ENCODE assay signal across 12 mouse cellular contexts in genomic region chr2:140666846-140667245, GRCm38 (mm10). TPM values are rescaled to one million over a fixed set of nuclear protein-coding genes. Genes with fewer than 3 reads are reported as not detected.
DNase-seq lines count a peak whose midpoint lies in the region; ATAC-seq and TF ChIP-seq lines count a peak whose summit lies in the region.
"Had no signal": no experiment of that assay in that cellular context is flagged by ENCODE, and none has a peak within 500 bp of the region (broad histone marks: within the 10 kb centered on the region; RNA-seq: fewer than 3 reads in every experiment).

No protein-coding gene starts in this region.

- ATAC-seq in heart, embryonic 16.5 days (replicated peaks; ENCODE audit: extremely low read depth, insufficient read depth, low FRiP score) = no peak
- ATAC-seq in embryonic facial prominence, embryonic 12.5 days (ENCODE audit: insufficient number of reproducible peaks, insufficient read depth, low FRiP score, low TSS enrichment) = no peak
- no peak for ATAC-seq in hindbrain, embryonic 11.5 days (ENCODE audit: low FRiP score)
- no peak for ATAC-seq in midbrain, embryonic 14.5 days (ENCODE audit: low FRiP score, low TSS enrichment)
- ATAC-seq in liver, postnatal 0 days = no peak

- 0 out of 2 replicates have a peak, but pooled peaks cover 2% of the 10 kb centered on the region for H3K4me1 ChIP-seq in heart, embryonic 16.5 days (ENCODE audit: control insufficient read depth, insufficient read depth, low read length)
- H3K4me1 ChIP-seq in heart, adult 2 months (ENCODE audit: control insufficient read depth, insufficient read depth, low read length) = peaks cover 2% of the 10 kb centered on the region; the same call in 1 of the 2 replicates
- H3K4me1 ChIP-seq in embryonic facial prominence, embryonic 12.5 days = peaks cover 17% of the 10 kb centered on the region
- peaks cover 2% of the 10 kb centered on the region; the same call in 1 of the 2 replicates for H3K4me1 ChIP-seq in hindbrain, embryonic 11.5 days (replicated peaks; ENCODE audit: control insufficient read depth, insufficient read depth, low read length)
- peaks cover 30% of the 10 kb centered on the region for H3K4me1 ChIP-seq in midbrain, embryonic 14.5 days (ENCODE audit: control insufficient read depth, insufficient read depth, low read length)
- H3K4me1 ChIP-seq in liver, postnatal 0 days (ENCODE audit: insufficient read depth) = peaks cover 3% of the 10 kb centered on the region; the same call in 1 of the 2 replicates

- H3K4me3 ChIP-seq in heart, embryonic 16.5 days (ENCODE audit: low read length) = no peak overlapping the region
- no peak overlapping the region for H3K4me3 ChIP-seq in heart, adult 2 months
- H3K4me3 ChIP-seq in embryonic facial prominence, embryonic 12.5 days = peak overlapping the region; percentile 46
- H3K4me3 ChIP-seq in hindbrain, embryonic 11.5 days (ENCODE audit: low read depth, low read length) = no peak overlapping the region
- peak overlapping the region; percentile 70 for H3K4me3 ChIP-seq in midbrain, embryonic 14.5 days (replicated peaks; ENCODE audit: low read depth, low read length)
- H3K4me3 ChIP-seq in liver, postnatal 0 days (ENCODE audit: low read depth, low read length) = no peak overlapping the region
- H3K4me3 ChIP-seq: erythroblast, embryonic 14.5 days had no signal

- 48% methylated on average over 7 of the region's 7 CpGs for WGBS in heart, embryonic 16.5 days
- WGBS in heart, adult 2 months = 48% methylated on average over 7 of the region's 7 CpGs
- WGBS in embryonic facial prominence, embryonic 12.5 days = 7% methylated on average over 7 of the region's 7 CpGs
- 23% methylated on average over 7 of the region's 7 CpGs for WGBS in hindbrain, embryonic 11.5 days
- WGBS in midbrain, embryonic 14.5 days = 15% methylated on average over 7 of the region's 7 CpGs
- whole genome bisulfite sequencing in liver, postnatal 0 days (ENCODE audit: insufficient replicate concordance) = 43% methylated on average over 7 of the region's 7 CpGs

- no peaks in the 10 kb centered on the region for H3K9me3 ChIP-seq in heart, embryonic 16.5 days (replicated peaks; ENCODE audit: control insufficient read depth, low read length)
- H3K9me3 ChIP-seq in embryonic facial prominence, embryonic 12.5 days = no peaks in the 10 kb centered on the region
- H3K9me3 ChIP-seq in hindbrain, embryonic 11.5 days (ENCODE audit: control insufficient read depth, low read length) = no peaks in the 10 kb centered on the region
- H3K9me3 ChIP-seq in midbrain, embryonic 14.5 days (ENCODE audit: control insufficient read depth, low read length) = no peaks in the 10 kb centered on the region
- H3K9me3 ChIP-seq in liver, postnatal 0 days (ENCODE audit: low read length) = no peaks in the 10 kb centered on the region

- H3K9ac ChIP-seq in heart, embryonic 16.5 days (ENCODE audit: low read length) = no peak overlapping the region
- H3K9ac ChIP-seq in heart, adult 2 months (ENCODE audit: low read depth, low read length) = no peak overlapping the region
- peak overlapping the region; percentile 44; the same call in 1 of the 2 replicates for H3K9ac ChIP-seq in embryonic facial prominence, embryonic 12.5 days
- H3K9ac ChIP-seq in hindbrain, embryonic 11.5 days (ENCODE audit: low read depth, low read length) = no peak overlapping the region
- peak overlapping the region; percentile 49; the same call in 1 of the 2 replicates for H3K9ac ChIP-seq in midbrain, embryonic 14.5 days (replicated peaks; ENCODE audit: low read length)
- H3K9ac ChIP-seq in liver, postnatal 0 days (replicated peaks) = no peak overlapping the region

- no peaks in the 10 kb centered on the region for H3K27me3 ChIP-seq in heart, embryonic 16.5 days (ENCODE audit: control insufficient read depth, insufficient read depth, low read length)
- H3K27me3 ChIP-seq in heart, adult 2 months (ENCODE audit: control insufficient read depth, insufficient read depth, low read length) = no peaks in the 10 kb centered on the region
- H3K27me3 ChIP-seq in embryonic facial prominence, embryonic 12.5 days = no peaks in the 10 kb centered on the region
- H3K27me3 ChIP-seq in hindbrain, embryonic 11.5 days (ENCODE audit: control insufficient read depth, insufficient read depth, low read length) = no peaks in the 10 kb centered on the region
- H3K27me3 ChIP-seq in midbrain, embryonic 14.5 days (ENCODE audit: control insufficient read depth, insufficient read depth, low read length) = no peaks in the 10 kb centered on the region
- H3K27me3 ChIP-seq in liver, postnatal 0 days (ENCODE audit: insufficient read depth, low read length) = no peaks in the 10 kb centered on the region

- H3K79me2 ChIP-seq in heart, adult 2 months (replicated peaks; ENCODE audit: control insufficient read depth, insufficient read depth, low read length) = no peaks in the 10 kb centered on the region

- peak overlapping the region; percentile 56; the same call in 1 of the 2 replicates for H3K4me2 ChIP-seq in heart, embryonic 16.5 days (ENCODE audit: low read depth, low read length)
- H3K4me2 ChIP-seq in embryonic facial prominence, embryonic 12.5 days (replicated peaks) = peak overlapping the region; percentile 57
- H3K4me2 ChIP-seq in hindbrain, embryonic 11.5 days (replicated peaks; ENCODE audit: low read depth, low read length) = peak overlapping the region; percentile 37; the same call in 1 of the 2 replicates
- H3K4me2 ChIP-seq in midbrain, embryonic 14.5 days (ENCODE audit: low read length) = peak overlapping the region; percentile 55
- H3K4me2 ChIP-seq in liver, postnatal 0 days (ENCODE audit: low read depth, low read length) = no peak overlapping the region

- intact Hi-C loops in heart, adult 2 months (cut with DNase I) = loop anchor here (10.0 kb wide), 1 partner anchor 1588 kb away; no protein-coding TSS in a partner anchor

- H3K36me3 ChIP-seq in heart, embryonic 16.5 days (ENCODE audit: control insufficient read depth, insufficient read depth) = 0 out of 2 replicates have a peak, but pooled peaks cover 3% of the 10 kb centered on the region
- H3K36me3 ChIP-seq in heart, adult 2 months (ENCODE audit: control insufficient read depth, insufficient read depth, low read length) = no peaks in the 10 kb centered on the region
- peaks cover 6% of the 10 kb centered on the region; the same call in 1 of the 2 replicates for H3K36me3 ChIP-seq in embryonic facial prominence, embryonic 12.5 days
- no peaks in the 10 kb centered on the region for H3K36me3 ChIP-seq in hindbrain, embryonic 11.5 days (ENCODE audit: control insufficient read depth, insufficient read depth, low read length)
- H3K36me3 ChIP-seq in midbrain, embryonic 14.5 days (ENCODE audit: control insufficient read depth, insufficient read depth, low read length) = peaks cover 8% of the 10 kb centered on the region; the same call in 1 of the 2 replicates
- H3K36me3 ChIP-seq in liver, postnatal 0 days (replicated peaks; ENCODE audit: insufficient read depth, low read length) = no peaks in the 10 kb centered on the region

- no peak for TF ChIP-seq POLR2A in heart, adult 2 months (IDR thresholded peaks at IDR 0.05; ENCODE audit: insufficient read depth, low read depth, low read length)

- no peak for TF ChIP-seq CTCF in heart, adult 2 months (IDR thresholded peaks at IDR 0.05)
- no peak for TF ChIP-seq CTCF in liver, postnatal 0 days (IDR thresholded peaks at IDR 0.05; ENCODE audit: low read depth)

- no peak for DNase-seq in heart, adult 2 months
- DNase-seq in hindbrain, embryonic 11.5 days (ENCODE audit: low spot score) = peak; percentile 18
- peak; percentile 40 for DNase-seq in midbrain, embryonic 14.5 days
- no peak for DNase-seq in adrenal gland, postnatal 36 days
- DNase-seq in liver, postnatal 0 days = no peak
- DNase-seq in ovary, adult 18-20 months (ENCODE audit: low spot score) = no peak
- DNase-seq: layer of hippocampus, adult 9-11 months; lung, postnatal 10 days had no signal

- no peak overlapping the region for H3K27ac ChIP-seq in heart, embryonic 16.5 days (ENCODE audit: low read length)
- H3K27ac ChIP-seq in heart, adult 2 months = no peak overlapping the region
- H3K27ac ChIP-seq in embryonic facial prominence, embryonic 12.5 days = peak overlapping the region; percentile 67
- no peak overlapping the region for H3K27ac ChIP-seq in hindbrain, embryonic 11.5 days (ENCODE audit: low read depth, low read length)
- H3K27ac ChIP-seq in midbrain, embryonic 14.5 days (replicated peaks; ENCODE audit: low read depth, low read length) = no peak overlapping the region
- H3K27ac ChIP-seq in liver, postnatal 0 days (ENCODE audit: low read depth) = no peak overlapping the region

- no peak for TF ChIP-seq EP300 in heart, adult 2 months (IDR thresholded peaks at IDR 0.05; ENCODE audit: insufficient read depth, low read depth, low read length)
- TF ChIP-seq EP300 in liver, postnatal 0 days (IDR thresholded peaks at IDR 0.05; ENCODE audit: low read depth) = no peak

RNA-seq across cellular contexts. Expression of gene Flrt3, which starts 4.4 kb away (rescaled TPM):
- polyA plus RNA-seq in heart, embryonic 16.5 days (2015; fragmentation: Nextera tagmentation; extraction: Ambion mirVana) = 12.1 and 12.8 TPM in 2 replicates
- under 1 TPM; 0.34 to 0.48 TPM for total RNA-seq in heart, adult 2 months (2021)
- polyA plus RNA-seq in heart, adult 2 months (2012; rRNA removed) = 0.06 and 0.44 TPM in 2 replicates
- polyA plus RNA-seq in embryonic facial prominence, embryonic 12.5 days (2016; fragmentation: Nextera tagmentation; extraction: Ambion mirVana) = 77.2 and 86.0 TPM in 2 replicates
- 37.5 and 43.4 TPM in 2 replicates for polyA plus RNA-seq in hindbrain, embryonic 11.5 days (2014; fragmentation: Nextera tagmentation; extraction: Ambion mirVana)
- 39.5 and 62.5 TPM in 2 replicates for polyA plus RNA-seq in midbrain, embryonic 14.5 days (2014; fragmentation: Nextera tagmentation; extraction: Ambion mirVana)
- total RNA-seq in adrenal gland, postnatal 36 days (2021) = 1 to 10 TPM; 5.2 to 7.6 TPM
- 0.86 and 1.1 TPM in 2 replicates for polyA plus RNA-seq in liver, postnatal 0 days (2015; fragmentation: Nextera tagmentation; extraction: Ambion mirVana)
- total RNA-seq: neutrophil, adult 5-6 weeks had no signal

Comparison
In these comparisons a context has a peak if more than half of its experiments do, and no peak if none do; other contexts are left out.
1. H3K4me3 ChIP-seq: peak in embryonic facial prominence, embryonic 12.5 days (single experiment) and midbrain, embryonic 14.5 days (single experiment); none in heart, embryonic 16.5 days (single experiment), heart, adult 2 months (single experiment), hindbrain, embryonic 11.5 days (single experiment) and liver, postnatal 0 days (single experiment).
2. H3K9ac ChIP-seq: peak in embryonic facial prominence, embryonic 12.5 days (single experiment) and midbrain, embryonic 14.5 days (single experiment); none in heart, embryonic 16.5 days (single experiment), heart, adult 2 months (single experiment), hindbrain, embryonic 11.5 days (single experiment) and liver, postnatal 0 days (single experiment).
3. DNase-seq: peak in hindbrain, embryonic 11.5 days (single experiment) and midbrain, embryonic 14.5 days (single experiment); none in heart, adult 2 months (0 of 2), adrenal gland, postnatal 36 days (0 of 2), liver, postnatal 0 days (single experiment) and ovary, adult 18-20 months (single experiment).